Mouse (Mus musculus) cerebellum, adult 9-11 months (tissue): ENCODE results near the gene Olfr354.

Experiments
- DNase-seq: peaks from one replicate; pipeline ENCODE4 v3.0.0; 2022

Gene Olfr354

DNA sequence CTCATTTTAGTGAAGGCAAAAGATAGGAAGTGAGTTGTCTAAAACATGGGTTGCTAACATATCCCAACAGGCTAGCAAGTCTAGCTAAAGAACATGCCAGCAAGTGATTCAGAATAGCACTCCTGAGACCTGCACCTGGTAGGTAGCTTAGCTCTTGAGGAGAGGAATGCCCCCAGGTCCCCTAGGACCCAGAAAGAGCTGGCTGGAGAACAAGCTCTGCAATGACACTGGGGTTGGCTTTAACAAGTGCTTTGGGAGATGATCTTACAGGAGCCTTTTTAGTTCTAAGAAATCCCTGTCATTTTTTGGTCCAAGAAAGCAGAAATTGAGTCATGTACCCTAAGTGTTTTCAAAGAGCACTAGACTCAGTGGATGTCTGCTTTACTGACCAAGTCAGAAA lies at the start of gene Olfr354:
Gene Olfr354 (plus strand): TSS at position 301 of the 400 bp plus-strand sequence.
- no peak for DNase-seq

DNA sequence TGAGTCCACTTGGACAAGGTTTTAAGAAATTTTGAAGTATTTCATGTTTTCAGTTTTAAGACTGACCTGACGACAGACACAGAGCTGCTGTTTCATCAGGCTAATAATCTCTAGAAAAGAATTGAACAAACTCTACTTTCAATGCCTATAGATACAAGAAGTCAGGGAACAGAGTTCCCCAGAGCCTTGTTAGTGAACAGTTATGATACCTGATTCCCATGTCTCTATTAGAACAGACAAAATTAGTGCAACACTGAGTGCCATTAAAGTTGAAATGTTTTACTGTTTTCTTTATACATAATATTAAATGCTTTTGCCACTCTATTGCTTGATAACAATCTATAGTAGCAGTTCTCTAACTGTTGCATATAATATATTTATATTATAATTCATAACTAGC lies 42.9 kb upstream of the Olfr354 start, which contains the start of gene Olfr351:
Gene Olfr351 (minus strand): TSS at position 101 of the 400 bp plus-strand sequence.
- no peak for DNase-seq

- no peak for DNase-seq
These were observed 37.3 kb upstream of the Olfr354 start, which contains the start of gene Olfr352 for GRCm38 (mm10) chr2:36868160-36868559. Olfr352 (plus strand) TSS chr2:36868460.

DNA sequence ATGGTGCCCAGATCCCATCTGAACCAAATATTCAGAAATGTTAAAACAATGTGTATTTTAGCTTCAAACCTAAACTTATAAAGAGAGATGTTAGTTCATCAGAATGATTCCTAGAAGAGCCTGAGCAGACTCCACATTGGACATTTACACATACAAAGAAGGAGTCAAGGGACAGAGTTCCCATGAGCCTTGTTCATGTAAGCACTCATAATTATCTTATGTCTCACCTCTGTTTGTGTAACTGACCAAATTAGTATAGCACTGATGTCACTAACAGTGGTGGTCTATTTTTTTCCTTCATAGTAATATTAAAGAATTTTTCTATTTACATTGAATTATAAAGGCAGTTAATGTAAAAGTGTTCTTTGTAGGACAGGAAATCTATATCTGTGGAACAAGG lies 12.6 kb upstream of the Olfr354 start, which contains the start of gene Olfr353:
Gene Olfr353 (minus strand): TSS at position 101 of the 400 bp plus-strand sequence.
- DNase-seq, result no peak

GRCm38 (mm10) chr2:36897114-36897513 lies 8.4 kb upstream of the Olfr354 start:
- DNase-seq, result no peak

DNA sequence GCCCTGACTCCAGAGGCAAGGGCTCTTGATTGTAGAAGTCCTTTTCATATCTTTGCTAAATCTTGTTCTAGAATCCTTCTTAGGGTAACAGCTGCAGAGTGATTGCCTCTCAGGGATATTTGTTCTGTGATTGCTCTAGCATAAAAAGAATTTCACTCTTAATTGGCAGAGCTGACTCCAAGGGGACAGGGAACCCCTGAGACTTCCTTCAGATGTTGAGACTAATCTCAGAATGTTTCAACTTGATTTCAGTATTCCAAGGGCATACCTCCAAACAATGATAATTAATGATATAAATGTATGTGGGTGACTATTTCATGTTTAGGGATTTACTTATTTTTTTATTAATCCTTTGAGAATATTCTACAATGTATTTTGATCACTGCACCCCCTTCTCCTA lies 23.3 kb downstream of the Olfr354 start, which contains the start of gene Olfr355:
Gene Olfr355 (minus strand): TSS at position 101 of the 400 bp plus-strand sequence.
- DNase-seq, result no peak

- DNase-seq, result no peak
These were observed 31.3 kb downstream of the Olfr354 start, which contains the start of gene Olfr356 for GRCm38 (mm10) chr2:36936821-36937220. Olfr356 (plus strand) TSS chr2:36937121.
